Mouse (Mus musculus) layer of hippocampus, adult 18-20 months (tissue): Measurements from ENCODE around the gene Esp15. TPM values are rescaled to one million over a fixed set of nuclear protein-coding genes. Genes with fewer than 3 reads are reported as not detected.
"Not testable (repeated sequence)": the region's sequence is repeated elsewhere in the genome, so short reads cannot be mapped to it uniquely, and the experiment has no call there.

ENCODE experiments used
- DNase-seq, 2 experiments: peaks; one replicate each; pipeline ENCODE4 v3.0.0; 2022; ENCODE audit warnings: low spot score in 2 of 2
- long read RNA-seq: library from polyadenylated mRNA; stranded (forward); transcript quantifications from one replicate; pipeline ENCODE4 v2.0.0, GENCODE M21; 2021
- total RNA-seq, 2 experiments: library from RNA; stranded (reverse); gene quantifications; 2 replicates each; pipeline ENCODE4 v1.2.3; 2021

Esp15 gene
- not detected for total RNA-seq
- long read RNA-seq, result 0 reads

- not testable (repeated sequence) for DNase-seq
Observed at GRCm38 (mm10) chr17:39640654-39641053, at the start of gene Esp15. Gene Esp15, plus strand, starts transcription at chr17:39640954.

- peak in 1 of 2 experiments; percentile 20 for DNase-seq
Observed at GRCm38 (mm10) chr17:39591550-39591949, 49.2 kb upstream of the Esp15 start.

Other genes with a start within 250 kb of the Esp15 start
- gene Esp18, start 234.6 kb upstream of the Esp15 start, total RNA-seq, result not detected
- not detected for gene Esp16, start 104.8 kb upstream of the Esp15 start, total RNA-seq